Mouse (Mus musculus) stomach, embryonic 15.5 days (tissue): ENCODE measurements around the gene Hspa1a. TPM values are rescaled to one million over a fixed set of nuclear protein-coding genes. Genes with fewer than 3 reads are reported as not detected.
A peak's percentile ranks its signal among the peaks of the same experiment; 100 is the strongest.

ENCODE experiments used
- ATAC-seq: fragments of 200-750 bp; cut with Nextera tagmentation; 2 replicates; pipeline ENCODE4 v1.8.0; 2017; ENCODE audit warnings: low read depth, moderate number of reproducible peaks, moderate TSS enrichment; ENCODE audit not compliant: insufficient read depth, low FRiP score
- H3K27ac ChIP-seq: fragments of 300-500 bp; sonication (generic); 2 replicates; pipeline ENCODE4 v1.5.1; 2015; ENCODE audit warnings: mild to moderate bottlenecking, inconsistent platforms
- H3K27me3 ChIP-seq: fragments of 300-500 bp; sonication (generic); replicated peaks from 2 replicates; pipeline ENCODE4 v1.6.1; 2015; ENCODE audit warnings: inconsistent platforms
- H3K36me3 ChIP-seq: fragments of 300-500 bp; sonication (generic); 2 replicates; pipeline ENCODE4 v1.6.1; 2015; ENCODE audit warnings: inconsistent platforms
- H3K4me1 ChIP-seq: fragments of 300-500 bp; sonication (generic); 2 replicates; pipeline ENCODE4 v1.6.1; 2015; ENCODE audit warnings: inconsistent platforms
- H3K4me2 ChIP-seq: fragments of 300-500 bp; sonication (generic); 2 replicates; pipeline ENCODE4 v1.6.1; 2015; ENCODE audit warnings: mild to moderate bottlenecking, inconsistent platforms
- H3K4me3 ChIP-seq: fragments of 300-500 bp; sonication (generic); replicated peaks from 2 replicates; pipeline ENCODE4 v1.5.1; 2015; ENCODE audit warnings: inconsistent platforms
- H3K9ac ChIP-seq: fragments of 300-500 bp; sonication (generic); 2 replicates; pipeline ENCODE4 v1.6.1; 2015; ENCODE audit warnings: inconsistent platforms
- H3K9me3 ChIP-seq: fragments of 300-500 bp; sonication (generic); 2 replicates; pipeline ENCODE4 v1.6.1; 2016; ENCODE audit warnings: inconsistent platforms
- WGBS: fragments of 180-500 bp; shearing (Covaris S2); methylation state at CpG from one replicate; pipeline ENCODE4 v1.1.7; 2015; 5-methylcytosine and 5-hydroxymethylcytosine counted together
- polyA plus RNA-seq: library from polyadenylated mRNA; unstranded; fragments of >200 nt; fragmentation: Nextera tagmentation; extraction: Ambion mirVana; gene quantifications from 2 replicates; pipeline ENCODE4 v1.2.1, GENCODE M21; 2015

The Hspa1a gene
- polyA plus RNA-seq, 1 experiment from 2014 or later = 12.1 TPM

- H3K4me1 ChIP-seq = peaks cover 4% of the 10 kb centered on the region
- H3K9ac ChIP-seq = no peak overlapping the region
- H3K27ac ChIP-seq = no peak overlapping the region
- H3K4me3 ChIP-seq = no peak overlapping the region
- H3K36me3 ChIP-seq = no peaks in the 10 kb centered on the region
- H3K27me3 ChIP-seq = no peaks in the 10 kb centered on the region
- WGBS = 86% methylated on average over 6 of the region's 6 CpGs
- no peak overlapping the region for H3K4me2 ChIP-seq
- no peak for ATAC-seq
- no peaks in the 10 kb centered on the region for H3K9me3 ChIP-seq
These were observed 33.9 kb downstream of the Hspa1a start for GRCm38 (mm10) chr17:34937960-34938505.

GRCm38 (mm10) chr17:34934830-34935229 is 37.1 kb downstream of the Hspa1a start:
- H3K9ac ChIP-seq = no peak overlapping the region; the same call in 1 of the 2 replicates
- WGBS = 46% methylated on average over 8 of the region's 8 CpGs
- H3K27ac ChIP-seq = no peak overlapping the region

GRCm38 (mm10) chr17:34934031-34934430 is 37.9 kb downstream of the Hspa1a start:
- H3K4me3 ChIP-seq = no peak overlapping the region
- H3K36me3 ChIP-seq = no peaks in the 10 kb centered on the region
- 71% methylated on average over 24 of the region's 24 CpGs for WGBS
- no peaks in the 10 kb centered on the region for H3K9me3 ChIP-seq
- H3K4me2 ChIP-seq = no peak overlapping the region
- no peak overlapping the region for H3K9ac ChIP-seq
- no peaks in the 10 kb centered on the region for H3K27me3 ChIP-seq
- peaks cover 10% of the 10 kb centered on the region for H3K4me1 ChIP-seq
- no peak for ATAC-seq
- no peak overlapping the region for H3K27ac ChIP-seq

More at GRCm38 (mm10) chr17:34934830-34935229, 37.1 kb downstream of the Hspa1a start:
- Histone ChIP-seq H3K36me3 (no peaks in the 10 kb centered on the region), H3K27me3 (no peaks in the 10 kb centered on the region), H3K9me3 (no peaks in the 10 kb centered on the region), H3K4me3 (no peak overlapping the region), H3K4me1 (peaks cover 10% of the 10 kb centered on the region), H3K4me2 (no peak overlapping the region)
- no peak for ATAC-seq

GRCm38 (mm10) chr17:34932287-34932686 is 39.7 kb downstream of the Hspa1a start:
- peak overlapping the region; percentile 58; the same call in 1 of the 2 replicates for H3K9ac ChIP-seq
- peak overlapping the region; percentile 82 for H3K4me3 ChIP-seq
- 74% methylated on average over 8 of the region's 8 CpGs for WGBS
- no peak for ATAC-seq
- peak overlapping the region; percentile 94 for H3K4me2 ChIP-seq
- peaks cover 10% of the 10 kb centered on the region for H3K4me1 ChIP-seq
- no peaks in the 10 kb centered on the region for H3K27me3 ChIP-seq
- no peak overlapping the region for H3K27ac ChIP-seq
- no peaks in the 10 kb centered on the region for H3K36me3 ChIP-seq
- no peaks in the 10 kb centered on the region for H3K9me3 ChIP-seq

- WGBS = 15% methylated on average over 14 of the region's 14 CpGs
- Histone ChIP-seq H3K4me3 (peak overlapping the region; percentile 82), H3K9me3 (no peaks in the 10 kb centered on the region), H3K36me3 (no peaks in the 10 kb centered on the region), H3K4me1 (peaks cover 10% of the 10 kb centered on the region), H3K9ac (peak overlapping the region; percentile 58), H3K4me2 (peak overlapping the region; percentile 94), H3K27me3 (no peaks in the 10 kb centered on the region), H3K27ac (0 out of 2 replicates have a peak overlapping the region, but pooled peaks have one; percentile 48)
- 0 out of 2 replicates have a peak, but pooled peaks have one; percentile 3 for ATAC-seq
These were observed 40.2 kb downstream of the Hspa1a start for GRCm38 (mm10) chr17:34931735-34932098.

GRCm38 (mm10) chr17:34931061-34931734 is 40.8 kb downstream of the Hspa1a start, which contains the start of gene Neu1:
Gene Neu1, plus strand, starts transcription at chr17:34931253.
- Histone ChIP-seq H3K9me3 (no peaks in the 10 kb centered on the region), H3K9ac (peak within 1 kb of the TSS; percentile 58), H3K4me3 (peak within 1 kb of the TSS; percentile 82), H3K4me2 (peak within 1 kb of the TSS; percentile 94), H3K27ac (0 out of 2 replicates have a peak within 1 kb of the TSS, but pooled peaks have one; percentile 48), H3K4me1 (peaks cover 10% of the 10 kb centered on the region), H3K36me3 (no peaks in the 10 kb centered on the region), H3K27me3 (no peaks in the 10 kb centered on the region)
- ATAC-seq = peak; percentile 96
- 0% methylated on average over 38 of the region's 38 CpGs for WGBS

GRCm38 (mm10) chr17:34928841-34929240 is 43.1 kb downstream of the Hspa1a start:
- H3K4me3 ChIP-seq = no peak overlapping the region
- no peaks in the 10 kb centered on the region for H3K27me3 ChIP-seq
- no peaks in the 10 kb centered on the region for H3K9me3 ChIP-seq
- H3K4me2 ChIP-seq = no peak overlapping the region
- no peak for ATAC-seq
- H3K9ac ChIP-seq = no peak overlapping the region
- WGBS = 52% methylated on average over 4 of the region's 4 CpGs
- no peak overlapping the region for H3K27ac ChIP-seq
- peaks cover 10% of the 10 kb centered on the region for H3K4me1 ChIP-seq
- no peaks in the 10 kb centered on the region for H3K36me3 ChIP-seq

GRCm38 (mm10) chr17:34927306-34928019 is 44.5 kb downstream of the Hspa1a start:
- 83% methylated on average over 18 of the region's 18 CpGs for WGBS

GRCm38 (mm10) chr17:34924258-34924657 is 47.7 kb downstream of the Hspa1a start:
- Histone ChIP-seq H3K9me3 (no peaks in the 10 kb centered on the region), H3K27me3 (no peaks in the 10 kb centered on the region), H3K4me1 (no peaks in the 10 kb centered on the region), H3K36me3 (no peaks in the 10 kb centered on the region), H3K9ac (no peak overlapping the region), H3K27ac (no peak overlapping the region), H3K4me3 (no peak overlapping the region), H3K4me2 (no peak overlapping the region)
- no peak for ATAC-seq
- WGBS = 66% methylated on average over 5 of the region's 5 CpGs

More at GRCm38 (mm10) chr17:34927306-34928019, 44.5 kb downstream of the Hspa1a start:
- H3K27ac ChIP-seq = no peak overlapping the region
- H3K4me1 ChIP-seq = peaks cover 10% of the 10 kb centered on the region
- no peak for ATAC-seq
- no peak overlapping the region for H3K4me2 ChIP-seq
- H3K9ac ChIP-seq = no peak overlapping the region
- H3K9me3 ChIP-seq = no peaks in the 10 kb centered on the region
- no peak overlapping the region for H3K4me3 ChIP-seq
- H3K36me3 ChIP-seq = no peaks in the 10 kb centered on the region
- H3K27me3 ChIP-seq = no peaks in the 10 kb centered on the region

GRCm38 (mm10) chr17:34922939-34923338 is 49.0 kb downstream of the Hspa1a start:
- H3K27ac ChIP-seq = no peak overlapping the region
- no peaks in the 10 kb centered on the region for H3K36me3 ChIP-seq
- WGBS = 48% methylated on average over 6 of the region's 6 CpGs
- no peaks in the 10 kb centered on the region for H3K9me3 ChIP-seq
- no peak for ATAC-seq
- no peaks in the 10 kb centered on the region for H3K4me1 ChIP-seq
- no peak overlapping the region for H3K9ac ChIP-seq
- no peak overlapping the region for H3K4me2 ChIP-seq
- no peak overlapping the region for H3K4me3 ChIP-seq
- H3K27me3 ChIP-seq = no peaks in the 10 kb centered on the region
